Mouse (Mus musculus): ENCODE measurements around the gene Ncam1.

- TF ChIP-seq EP300 (IDR thresholded peaks at IDR 0.05; ENCODE audit: insufficient read depth, low read depth, low read length) (no peak), POLR2A (IDR thresholded peaks at IDR 0.05; ENCODE audit: insufficient read depth, low read depth, low read length) (no peak), CTCF (IDR thresholded peaks at IDR 0.05) (no peak)
Observed at GRCm38 (mm10) chr9:49618266-49618665, 180.5 kb downstream of the Ncam1 start.

Measured in heart, adult 2 months (tissue).